Mouse (Mus musculus): ENCODE measurements at regions not wholly inside any gene's neighbourhood (a gene's known extent, or its start where the extent isn't known, plus 50 kb on each side); places are given as distances from the start of the nearest gene placed in this dataset.

DNA sequence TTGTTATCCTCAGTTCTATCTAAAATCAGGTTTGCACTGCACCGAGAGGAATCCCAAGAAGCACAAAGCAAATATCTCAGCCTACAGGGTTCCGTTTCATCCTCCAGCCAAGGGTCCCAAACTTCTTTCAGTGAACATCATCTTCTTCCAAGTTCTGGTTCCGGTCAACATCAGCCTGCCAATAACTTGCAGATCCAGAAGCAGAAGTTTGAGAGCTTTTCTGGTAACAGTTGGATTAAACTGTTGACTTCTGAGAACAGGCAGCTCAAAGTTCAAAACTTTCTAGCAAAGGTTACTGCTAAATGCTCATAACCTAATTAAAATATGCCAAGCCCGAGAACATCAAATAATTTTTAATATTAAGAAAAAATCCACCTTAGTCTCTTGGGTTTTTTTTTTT is 237.0 kb upstream of the Gm37988 start:
- no peaks in the 10 kb centered on the region for H3K27me3 ChIP-seq (replicated peaks; ENCODE audit: control insufficient read depth, insufficient read depth, low read length)
- H3K4me2 ChIP-seq (ENCODE audit: low read depth, low read length) = no peak overlapping the region
- H3K4me3 ChIP-seq (ENCODE audit: low read length) = no peak overlapping the region
- ATAC-seq = no peak
- no peaks in the 10 kb centered on the region for H3K36me3 ChIP-seq (ENCODE audit: control insufficient read depth, insufficient read depth, low read length)
- H3K4me1 ChIP-seq (ENCODE audit: control insufficient read depth, insufficient read depth, low read length) = peaks cover 7% of the 10 kb centered on the region; the same call in 1 of the 2 replicates
- no peak overlapping the region for H3K9ac ChIP-seq (ENCODE audit: low read depth, low read length)
- WGBS = 88% methylated on average over 4 of the region's 4 CpGs
- no peaks in the 10 kb centered on the region for H3K9me3 ChIP-seq (ENCODE audit: control insufficient read depth, low read length)
- no peak overlapping the region for H3K27ac ChIP-seq (ENCODE audit: low read length)

DNA sequence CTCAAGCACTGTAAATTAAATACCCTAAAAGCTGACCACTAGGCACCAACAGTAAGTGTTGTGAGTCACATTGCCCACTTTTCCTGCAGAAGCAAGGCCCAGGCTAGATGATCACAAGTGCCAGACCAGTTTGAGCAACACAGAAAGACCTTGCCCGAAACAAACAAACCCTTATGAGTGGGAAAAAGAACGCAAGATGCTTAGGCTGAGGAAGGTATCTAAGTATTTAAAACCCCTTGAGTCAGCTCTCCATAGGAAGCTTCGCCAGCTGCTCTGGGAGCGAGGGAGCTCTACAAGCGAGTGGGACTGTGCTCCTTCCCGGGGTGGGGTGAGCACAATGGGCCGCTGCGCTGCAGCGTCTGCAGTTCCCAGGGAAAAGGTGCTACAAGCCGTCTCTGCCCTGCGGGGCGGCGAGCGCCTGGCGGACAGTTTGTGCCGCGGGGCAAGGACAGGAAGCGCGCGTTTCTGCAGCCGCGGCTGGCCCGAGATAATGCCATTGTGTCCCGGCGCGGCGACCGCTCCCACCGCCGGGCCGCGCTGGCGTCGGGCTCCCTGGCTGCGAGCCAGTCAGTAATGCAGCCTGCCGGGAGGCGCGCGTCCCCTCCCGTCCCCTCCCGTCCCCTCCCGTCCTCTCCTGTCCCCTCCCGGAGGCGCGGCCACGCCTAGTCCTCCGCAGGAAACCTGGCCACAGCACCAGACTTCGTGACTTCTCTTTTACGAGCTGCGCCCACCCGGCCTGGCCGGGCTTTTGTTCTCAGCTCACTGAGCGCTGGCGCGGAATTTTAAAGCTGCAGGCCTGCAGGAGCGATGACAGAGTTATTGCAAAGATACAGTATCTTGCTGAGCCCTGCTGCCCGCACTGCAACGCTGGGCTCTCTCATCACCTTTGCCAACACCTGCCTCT is 236.1 kb upstream of the Gm37988 start:
- Histone ChIP-seq H3K4me1 (ENCODE audit: control insufficient read depth, insufficient read depth, low read length) (peaks cover 7% of the 10 kb centered on the region; the same call in 1 of the 2 replicates), H3K4me2 (ENCODE audit: low read depth, low read length) (peak overlapping the region; percentile 89), H3K4me3 (ENCODE audit: low read length) (peak overlapping the region; percentile 63), H3K36me3 (ENCODE audit: control insufficient read depth, insufficient read depth, low read length) (no peaks in the 10 kb centered on the region), H3K27me3 (replicated peaks; ENCODE audit: control insufficient read depth, insufficient read depth, low read length) (no peaks in the 10 kb centered on the region), H3K9ac (ENCODE audit: low read depth, low read length) (peak overlapping the region; percentile 70), H3K9me3 (ENCODE audit: control insufficient read depth, low read length) (no peaks in the 10 kb centered on the region), H3K27ac (ENCODE audit: low read length) (peak overlapping the region; percentile 76)
- under 1% methylated on average over 58 of the region's 58 CpGs for WGBS
- peak; percentile 98 for ATAC-seq

DNA sequence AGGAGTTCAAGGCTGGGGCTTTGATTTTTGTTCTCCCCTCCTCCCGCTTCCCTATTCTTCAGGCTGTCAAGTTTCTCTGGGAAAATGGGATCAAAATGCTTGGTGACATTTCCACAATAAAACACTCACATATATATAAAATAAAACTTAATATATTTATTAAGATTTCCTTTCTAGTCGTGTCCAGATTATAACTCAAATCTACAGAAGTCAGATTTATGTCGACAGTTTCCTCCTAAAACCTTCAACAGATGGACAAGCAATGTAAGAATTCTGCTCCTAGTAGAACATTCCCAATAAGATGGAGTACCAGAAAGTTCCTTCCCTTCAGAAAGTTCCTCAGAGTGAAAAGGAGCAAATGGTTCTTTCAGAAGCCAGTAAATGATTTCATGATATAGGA is 235.4 kb upstream of the Gm37988 start:
- Histone ChIP-seq H3K4me2 (ENCODE audit: low read depth, low read length) (peak overlapping the region; percentile 89; the same call in 1 of the 2 replicates), H3K27me3 (replicated peaks; ENCODE audit: control insufficient read depth, insufficient read depth, low read length) (no peaks in the 10 kb centered on the region), H3K27ac (ENCODE audit: low read length) (0 out of 2 replicates have a peak overlapping the region, but pooled peaks have one; percentile 37), H3K9me3 (ENCODE audit: control insufficient read depth, low read length) (no peaks in the 10 kb centered on the region), H3K4me1 (ENCODE audit: control insufficient read depth, insufficient read depth, low read length) (peaks cover 7% of the 10 kb centered on the region; the same call in 1 of the 2 replicates), H3K9ac (ENCODE audit: low read depth, low read length) (no peak overlapping the region), H3K4me3 (ENCODE audit: low read length) (peak overlapping the region; percentile 63; the same call in 1 of the 2 replicates), H3K36me3 (ENCODE audit: control insufficient read depth, insufficient read depth, low read length) (no peaks in the 10 kb centered on the region)
- WGBS = 65% methylated on average over 3 of the region's 3 CpGs
- ATAC-seq = no peak

DNA sequence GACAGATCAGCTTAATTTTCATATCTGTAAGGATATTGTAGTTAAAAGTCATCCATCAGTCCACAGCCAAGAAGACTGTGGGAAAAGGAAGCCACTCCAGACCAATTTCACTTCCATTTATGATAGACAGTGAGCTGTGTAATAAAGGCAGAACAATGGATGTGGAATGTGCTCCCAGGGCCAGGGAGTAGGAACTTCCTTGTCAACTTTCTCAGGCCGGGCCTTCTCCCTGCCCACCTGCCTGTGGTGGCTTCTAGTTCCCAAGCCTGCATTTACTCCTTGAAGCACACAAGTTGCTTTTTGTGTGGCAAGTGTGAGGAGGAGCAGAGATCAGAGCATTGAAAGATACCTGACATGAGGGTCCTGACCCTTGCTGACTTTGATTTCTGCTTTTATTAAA is 233.6 kb upstream of the Gm37988 start:
- H3K9me3 ChIP-seq (ENCODE audit: control insufficient read depth, low read length) = no peaks in the 10 kb centered on the region
- H3K4me1 ChIP-seq (ENCODE audit: control insufficient read depth, insufficient read depth, low read length) = peaks cover 7% of the 10 kb centered on the region; the same call in 1 of the 2 replicates
- no peaks in the 10 kb centered on the region for H3K36me3 ChIP-seq (ENCODE audit: control insufficient read depth, insufficient read depth, low read length)
- no peak overlapping the region for H3K4me3 ChIP-seq (ENCODE audit: low read length)
- no peak overlapping the region for H3K4me2 ChIP-seq (ENCODE audit: low read depth, low read length)
- no peak overlapping the region for H3K27ac ChIP-seq (ENCODE audit: low read length)
- ATAC-seq = no peak
- no peaks in the 10 kb centered on the region for H3K27me3 ChIP-seq (replicated peaks; ENCODE audit: control insufficient read depth, insufficient read depth, low read length)
- H3K9ac ChIP-seq (ENCODE audit: low read depth, low read length) = no peak overlapping the region
- WGBS = 57% methylated on average over 1 of the region's 1 CpGs

DNA sequence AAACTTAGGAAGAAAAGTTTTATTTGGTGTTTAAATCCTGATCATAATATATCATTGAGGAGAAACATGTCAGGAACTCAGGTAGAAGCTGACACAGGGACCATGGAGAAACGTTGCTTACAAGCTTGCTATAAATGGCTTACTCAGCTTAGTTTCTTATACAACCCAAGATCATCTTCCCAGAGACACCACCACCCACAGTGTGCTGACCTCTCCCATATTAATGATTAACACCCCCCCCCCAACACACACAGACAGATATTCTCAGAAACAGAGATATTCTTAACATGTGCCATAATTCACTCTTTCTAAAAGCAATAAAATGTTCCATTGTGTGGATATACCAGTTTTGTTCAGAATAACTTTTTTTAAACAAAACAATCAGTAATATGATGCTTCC is 230.7 kb upstream of the Gm37988 start:
- no peaks in the 10 kb centered on the region for H3K27me3 ChIP-seq (replicated peaks; ENCODE audit: control insufficient read depth, insufficient read depth, low read length)
- WGBS = 38% methylated on average over 1 of the region's 1 CpGs
- no peak overlapping the region for H3K4me3 ChIP-seq (ENCODE audit: low read length)
- no peak overlapping the region for H3K27ac ChIP-seq (ENCODE audit: low read length)
- no peak overlapping the region for H3K9ac ChIP-seq (ENCODE audit: low read depth, low read length)
- no peak overlapping the region for H3K4me2 ChIP-seq (ENCODE audit: low read depth, low read length)
- ATAC-seq = peak; percentile 58
- 0 out of 2 replicates have a peak, but pooled peaks cover 2% of the 10 kb centered on the region for H3K4me1 ChIP-seq (ENCODE audit: control insufficient read depth, insufficient read depth, low read length)
- H3K36me3 ChIP-seq (ENCODE audit: control insufficient read depth, insufficient read depth, low read length) = no peaks in the 10 kb centered on the region
- H3K9me3 ChIP-seq (ENCODE audit: control insufficient read depth, low read length) = no peaks in the 10 kb centered on the region

DNA sequence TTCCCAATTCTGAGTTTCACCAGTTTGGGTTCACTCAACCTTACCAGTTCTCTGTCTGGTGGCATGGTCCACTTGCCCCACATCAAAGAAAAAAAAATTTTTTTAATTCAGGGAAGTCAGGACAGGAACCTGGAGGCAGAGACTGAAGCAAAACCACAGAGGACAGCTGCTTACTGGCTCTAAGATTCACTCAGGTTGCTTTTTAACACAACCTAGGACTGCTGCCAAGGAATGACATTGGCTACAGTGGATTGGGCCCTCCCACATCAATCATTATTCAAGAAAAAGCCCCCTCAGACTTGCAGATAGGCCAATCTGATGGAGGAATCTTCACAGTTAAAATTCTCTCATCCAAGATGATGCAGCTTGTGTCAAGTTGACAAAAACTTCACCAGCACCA is 225.2 kb upstream of the Gm37988 start:
- no peaks in the 10 kb centered on the region for H3K27me3 ChIP-seq (replicated peaks; ENCODE audit: control insufficient read depth, insufficient read depth, low read length)
- H3K36me3 ChIP-seq (ENCODE audit: control insufficient read depth, insufficient read depth, low read length) = no peaks in the 10 kb centered on the region
- no peak overlapping the region for H3K9ac ChIP-seq (ENCODE audit: low read depth, low read length)
- no peak for ATAC-seq
- no peaks in the 10 kb centered on the region for H3K4me1 ChIP-seq (ENCODE audit: control insufficient read depth, insufficient read depth, low read length)
- H3K4me2 ChIP-seq (ENCODE audit: low read depth, low read length) = no peak overlapping the region
- no peaks in the 10 kb centered on the region for H3K9me3 ChIP-seq (ENCODE audit: control insufficient read depth, low read length)
- no peak overlapping the region for H3K27ac ChIP-seq (ENCODE audit: low read length)
- no peak overlapping the region for H3K4me3 ChIP-seq (ENCODE audit: low read length)

DNA sequence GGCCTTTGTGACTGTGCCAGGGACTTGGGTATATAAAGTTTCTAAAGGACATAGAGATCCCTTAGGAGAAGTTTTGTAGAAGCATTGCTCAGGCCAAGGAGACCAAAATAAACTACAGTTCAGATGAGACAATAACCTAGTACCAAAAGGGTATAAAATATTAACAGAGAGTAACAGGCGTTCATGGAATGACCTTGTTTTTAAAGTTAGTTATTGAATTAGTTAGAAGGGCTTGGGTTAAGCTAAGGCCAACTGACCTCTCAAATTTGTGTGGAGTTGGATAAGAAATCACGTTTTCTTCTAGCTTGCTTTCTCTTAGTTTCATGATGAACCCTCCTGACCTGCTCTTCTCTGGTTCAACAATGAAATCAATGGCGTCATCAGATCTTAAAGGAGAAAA is 209.8 kb upstream of the Gm37988 start:
- Histone ChIP-seq H3K9me3 (ENCODE audit: control insufficient read depth, low read length) (no peaks in the 10 kb centered on the region), H3K27me3 (replicated peaks; ENCODE audit: control insufficient read depth, insufficient read depth, low read length) (no peaks in the 10 kb centered on the region), H3K4me1 (ENCODE audit: control insufficient read depth, insufficient read depth, low read length) (no peaks in the 10 kb centered on the region), H3K36me3 (ENCODE audit: control insufficient read depth, insufficient read depth, low read length) (no peaks in the 10 kb centered on the region), H3K4me2 (ENCODE audit: low read depth, low read length) (no peak overlapping the region), H3K9ac (ENCODE audit: low read depth, low read length) (no peak overlapping the region), H3K4me3 (ENCODE audit: low read length) (no peak overlapping the region), H3K27ac (ENCODE audit: low read length) (no peak overlapping the region)
- ATAC-seq = no peak
- WGBS = 70% methylated on average over 3 of the region's 3 CpGs

DNA sequence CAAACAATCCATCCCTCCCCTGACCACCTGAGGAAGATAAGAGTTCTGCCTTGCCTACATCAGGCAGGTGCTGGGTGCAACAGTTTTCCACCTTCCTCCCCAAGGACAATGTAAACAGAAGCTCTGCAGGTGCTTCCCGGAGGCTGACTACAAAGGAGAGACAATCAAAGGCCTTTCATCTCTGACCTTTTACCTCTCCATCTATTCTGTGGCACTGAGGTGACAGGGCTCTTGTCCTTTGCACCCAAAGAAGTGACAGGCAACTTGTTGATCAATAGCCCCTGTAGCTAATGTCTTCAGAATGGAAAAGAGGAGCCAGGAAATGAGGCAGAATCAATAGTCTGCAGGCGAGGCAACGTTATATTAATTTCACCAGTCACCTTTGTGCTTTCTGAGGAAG is 209.3 kb upstream of the Gm37988 start:
- Histone ChIP-seq H3K4me2 (ENCODE audit: low read depth, low read length) (no peak overlapping the region), H3K9ac (ENCODE audit: low read depth, low read length) (no peak overlapping the region), H3K4me1 (ENCODE audit: control insufficient read depth, insufficient read depth, low read length) (no peaks in the 10 kb centered on the region), H3K4me3 (ENCODE audit: low read length) (no peak overlapping the region), H3K36me3 (ENCODE audit: control insufficient read depth, insufficient read depth, low read length) (no peaks in the 10 kb centered on the region), H3K27me3 (replicated peaks; ENCODE audit: control insufficient read depth, insufficient read depth, low read length) (no peaks in the 10 kb centered on the region), H3K27ac (ENCODE audit: low read length) (no peak overlapping the region), H3K9me3 (ENCODE audit: control insufficient read depth, low read length) (no peaks in the 10 kb centered on the region)
- no peak for ATAC-seq
- WGBS = 33% methylated on average over 3 of the region's 3 CpGs

DNA sequence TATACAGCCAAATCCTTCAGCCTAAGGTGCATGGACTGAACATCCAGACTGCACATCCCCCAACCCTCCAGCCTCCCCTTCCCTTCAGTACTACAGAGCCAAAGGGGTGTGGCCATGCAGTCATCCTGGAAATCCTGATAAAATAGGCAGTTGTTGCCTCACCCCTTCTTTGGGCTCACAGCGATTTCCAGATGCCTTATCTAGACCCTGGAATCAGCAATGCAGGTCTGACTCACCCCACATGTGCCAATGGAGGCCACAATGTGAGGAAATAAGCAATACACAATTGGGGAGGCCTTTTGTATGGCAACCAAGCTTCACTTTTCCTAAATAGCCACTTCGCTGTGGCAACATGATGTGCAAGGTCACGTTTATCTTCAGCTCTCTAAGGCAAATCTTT is 205.3 kb upstream of the Gm37988 start:
- H3K4me1 ChIP-seq (ENCODE audit: control insufficient read depth, insufficient read depth, low read length) = no peaks in the 10 kb centered on the region
- no peak overlapping the region for H3K4me2 ChIP-seq (ENCODE audit: low read depth, low read length)
- no peak for ATAC-seq
- H3K27me3 ChIP-seq (replicated peaks; ENCODE audit: control insufficient read depth, insufficient read depth, low read length) = no peaks in the 10 kb centered on the region
- H3K9ac ChIP-seq (ENCODE audit: low read depth, low read length) = no peak overlapping the region
- H3K36me3 ChIP-seq (ENCODE audit: control insufficient read depth, insufficient read depth, low read length) = no peaks in the 10 kb centered on the region
- WGBS = 75% methylated on average over 3 of the region's 3 CpGs
- H3K9me3 ChIP-seq (ENCODE audit: control insufficient read depth, low read length) = no peaks in the 10 kb centered on the region
- no peak overlapping the region for H3K4me3 ChIP-seq (ENCODE audit: low read length)
- H3K27ac ChIP-seq (ENCODE audit: low read length) = no peak overlapping the region

Measured in intestine, embryonic 16.5 days (tissue).